Mouse (Mus musculus) brain, embryonic 18.5 days (tissue): ENCODE data around the gene Cox15.

ENCODE experiments used
- DNase-seq: peaks from one replicate; pipeline ENCODE4 v3.0.0-alpha.2; 2012; ENCODE audit warnings: low read depth, low spot score

Cox15 gene

DNA sequence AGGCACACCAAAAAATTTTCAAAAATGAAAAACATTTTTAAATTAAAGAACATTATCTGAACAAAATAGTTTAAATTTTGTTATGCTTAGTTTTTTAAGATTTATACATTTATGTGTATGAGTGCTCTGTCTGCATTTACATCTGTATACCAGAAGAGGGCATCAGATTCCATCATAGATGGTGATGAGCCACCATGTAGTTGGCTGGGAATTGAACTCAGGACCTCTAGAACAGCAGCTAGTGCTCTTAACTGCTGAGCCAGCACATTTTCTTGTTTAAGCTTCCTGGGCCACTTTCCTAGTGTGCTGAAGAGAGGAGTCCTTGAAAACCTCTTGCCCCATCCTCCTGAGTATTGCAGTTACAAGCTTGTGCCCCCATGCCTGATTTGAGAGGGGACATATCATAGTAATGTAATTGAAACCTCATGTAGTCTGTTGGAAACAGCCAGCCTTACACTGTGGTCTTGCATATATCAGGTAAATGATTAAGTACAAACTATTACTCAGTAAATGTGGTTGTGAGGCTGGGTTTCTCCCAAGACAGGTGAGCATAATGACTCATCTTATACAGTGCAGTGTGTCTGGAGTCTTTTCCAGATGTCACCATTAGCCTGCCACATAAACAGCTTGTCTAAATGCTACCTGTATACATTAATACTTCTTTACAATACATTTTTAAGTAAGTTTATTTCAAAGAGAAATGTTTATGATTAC is 8.9 kb upstream of the Cox15 start:
- no peak for DNase-seq

- no peak for DNase-seq
Observed at GRCm38 (mm10) chr19:43760504-43760903, 7.7 kb upstream of the Cox15 start.

DNA sequence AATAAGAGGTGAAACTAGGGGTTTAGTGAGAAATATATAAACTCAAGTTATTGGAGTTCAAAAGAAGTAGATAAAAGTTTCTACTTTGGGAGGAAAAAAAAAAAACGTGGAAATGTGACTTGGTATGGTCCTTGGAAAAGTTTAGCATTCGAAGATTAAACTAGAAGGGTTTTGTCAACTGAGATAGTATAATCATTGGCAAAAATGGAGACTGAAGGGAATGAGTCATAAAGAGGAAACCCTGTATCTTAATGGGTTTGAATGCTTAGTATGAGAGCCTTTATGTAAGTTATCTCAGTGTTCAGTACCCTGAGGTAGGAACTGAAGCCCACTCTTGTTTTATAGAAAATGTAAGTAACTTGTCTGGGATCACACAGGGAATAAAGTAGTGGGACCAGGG is 2.1 kb upstream of the Cox15 start:
- DNase-seq: no peak

- DNase-seq: no peak
Observed at GRCm38 (mm10) chr19:43754237-43754636, 1.4 kb upstream of the Cox15 start.

DNA sequence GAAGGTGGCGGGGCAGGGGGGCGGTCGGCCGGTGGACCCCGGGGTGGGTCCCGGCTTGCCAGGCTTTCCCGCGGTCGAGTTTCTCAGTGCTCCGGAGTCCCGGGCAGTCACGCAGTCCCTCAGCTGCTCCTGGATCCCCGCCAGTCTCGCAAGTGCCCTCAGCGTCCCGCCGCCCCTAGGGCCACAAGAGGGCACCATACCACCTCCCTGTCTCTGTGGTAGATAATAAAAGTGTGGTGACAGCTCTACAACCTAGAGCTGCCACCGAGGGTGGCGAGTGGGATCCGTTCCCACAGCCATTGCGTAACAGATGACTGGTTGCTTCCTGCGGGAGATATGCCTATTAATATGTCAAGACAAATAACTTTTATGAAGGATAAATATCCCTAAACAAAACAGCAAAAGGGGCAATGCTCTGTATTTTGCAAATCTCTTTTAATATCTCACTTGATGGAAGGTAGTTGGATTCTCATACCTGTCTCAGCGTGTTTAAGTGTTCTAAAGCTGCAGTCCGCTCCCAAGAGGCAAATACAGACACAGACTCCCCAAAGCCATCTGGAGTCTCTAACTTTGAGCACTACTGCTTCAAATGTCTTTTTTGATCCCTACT is 531 bp upstream of the Cox15 start:
- DNase-seq: no peak

DNA sequence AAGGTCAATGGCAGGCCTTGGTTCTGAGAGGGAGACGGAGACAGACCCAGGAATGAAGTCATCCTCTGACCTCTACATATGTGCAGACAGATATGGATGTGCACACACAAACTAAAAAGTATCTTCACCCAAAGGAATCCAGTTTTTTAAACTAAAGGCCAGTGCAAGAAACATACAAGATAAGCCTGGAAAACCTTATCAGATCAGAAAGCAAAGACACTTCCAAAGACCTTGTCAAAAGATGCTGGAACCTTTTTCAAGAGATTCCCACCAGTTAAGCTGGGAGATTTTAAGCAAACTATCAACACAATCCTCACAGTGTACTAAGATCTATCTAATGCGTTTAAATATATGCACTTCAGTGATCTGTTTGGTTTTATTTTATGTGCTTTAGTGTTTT is 2.8 kb downstream of the Cox15 start:
- DNase-seq: no peak

DNA sequence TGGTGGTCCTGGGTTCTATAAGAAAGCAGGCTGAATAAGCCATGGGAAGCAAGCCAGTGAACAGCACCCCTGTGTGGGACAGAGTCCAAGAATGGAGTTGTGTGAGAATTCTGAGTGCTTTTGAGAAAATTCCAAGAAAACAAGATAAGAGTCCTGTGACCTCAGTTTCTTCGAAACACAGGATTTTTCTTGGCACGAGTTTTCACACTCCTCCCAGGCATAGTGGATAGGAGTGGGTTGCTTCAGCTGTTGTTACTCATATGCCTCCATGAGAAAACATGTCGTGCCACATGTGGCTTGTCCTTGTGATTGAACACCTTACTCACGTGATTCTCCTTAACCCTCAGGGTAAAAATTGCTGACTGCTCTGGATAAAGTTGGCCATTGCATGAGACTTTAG is 4.9 kb downstream of the Cox15 start:
- DNase-seq: no peak

GRCm38 (mm10) chr19:43745740-43746139 is 7.1 kb downstream of the Cox15 start:
- no peak for DNase-seq

- DNase-seq: no peak
Observed at GRCm38 (mm10) chr19:43743401-43743800, 9.4 kb downstream of the Cox15 start.

DNA sequence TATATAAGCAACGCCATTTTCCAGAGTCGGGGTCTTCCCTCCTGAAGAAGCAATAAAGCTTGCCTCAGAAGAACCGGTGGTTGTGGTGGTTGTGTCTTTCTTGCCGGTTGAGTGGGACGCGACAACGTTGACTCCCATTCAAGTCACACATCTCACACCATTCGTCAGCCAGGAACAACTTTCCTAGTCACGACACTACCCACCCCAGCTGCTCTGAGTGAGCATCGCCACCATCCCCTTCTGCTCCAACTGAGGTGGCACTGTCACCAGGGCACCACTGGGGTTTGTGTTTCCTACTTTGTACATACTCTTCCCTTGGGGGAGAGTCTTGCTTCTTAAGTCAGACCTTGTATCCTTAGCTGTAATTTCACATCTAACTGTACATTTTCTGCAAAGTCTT is 14.4 kb downstream of the Cox15 start:
- DNase-seq: no peak

- no peak for DNase-seq
Observed at GRCm38 (mm10) chr19:43731157-43731556, 21.6 kb downstream of the Cox15 start.

GRCm38 (mm10) chr19:43730037-43730428 is 22.8 kb downstream of the Cox15 start:
- DNase-seq: no peak

DNA sequence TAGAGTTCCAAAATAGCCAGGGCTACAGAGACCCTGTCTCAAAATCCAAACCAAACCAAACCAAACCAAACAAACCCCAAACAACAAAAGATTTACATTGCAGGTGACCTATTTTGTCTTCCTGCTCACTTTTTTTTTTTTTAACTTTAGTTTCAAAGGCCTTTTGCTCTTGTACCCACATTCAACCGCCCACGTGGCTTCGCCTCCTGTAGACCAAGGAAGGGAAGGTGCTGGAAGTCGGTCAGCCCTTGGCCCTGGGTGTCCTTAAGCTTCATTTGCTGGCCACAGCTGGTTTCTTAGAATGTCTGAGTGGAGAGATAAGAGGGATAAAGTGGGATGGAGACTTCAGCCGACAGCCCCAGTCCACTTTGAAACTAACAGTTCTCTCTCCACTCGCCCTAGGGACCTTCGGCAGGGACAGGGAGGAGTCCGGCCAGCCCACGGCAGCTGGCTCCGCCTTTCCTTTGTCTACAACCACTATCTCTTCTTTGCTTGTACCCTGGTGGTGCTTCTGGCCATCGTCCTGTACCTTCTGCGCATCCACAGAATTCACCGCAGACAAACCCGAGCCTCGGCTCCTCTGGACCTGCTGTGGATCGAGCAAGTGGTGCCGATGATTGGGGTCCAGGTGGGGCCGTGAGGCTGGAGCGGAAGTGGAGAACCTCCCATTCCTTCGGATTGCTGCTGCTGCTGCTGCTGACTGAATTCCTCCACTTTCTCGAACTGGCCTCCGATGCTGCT is 23.3 kb downstream of the Cox15 start:
- no peak for DNase-seq

DNA sequence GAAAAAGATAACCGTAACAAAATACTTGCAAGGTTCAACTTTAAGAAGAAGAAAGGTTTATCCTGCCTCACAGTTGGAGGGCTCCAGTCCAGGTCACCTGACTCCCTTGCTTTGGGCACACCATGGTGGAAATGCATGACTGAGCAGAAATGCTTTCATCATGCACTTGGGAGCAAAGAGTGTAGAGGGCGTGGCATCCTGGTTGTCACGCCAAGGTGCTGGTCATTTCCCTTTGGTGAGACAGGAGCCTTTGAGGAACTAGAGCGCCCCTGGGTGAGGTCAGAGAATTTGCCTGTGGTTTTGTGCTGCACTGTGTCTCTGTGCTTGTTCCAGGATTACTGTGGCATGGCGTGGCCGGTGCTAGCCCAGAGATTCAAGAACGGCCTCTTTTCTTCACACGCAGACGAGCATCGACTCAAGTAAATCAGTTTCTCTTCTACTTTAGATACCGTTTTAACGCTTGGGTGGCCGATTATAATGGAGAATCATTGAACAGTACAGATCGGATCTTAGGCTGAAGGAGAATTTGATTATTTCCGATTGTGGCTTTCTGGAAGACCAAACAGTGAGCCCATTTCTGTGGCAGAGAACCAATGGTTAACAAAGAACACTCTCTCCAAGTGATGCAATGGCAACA is 26.2 kb downstream of the Cox15 start:
- DNase-seq: no peak

DNA sequence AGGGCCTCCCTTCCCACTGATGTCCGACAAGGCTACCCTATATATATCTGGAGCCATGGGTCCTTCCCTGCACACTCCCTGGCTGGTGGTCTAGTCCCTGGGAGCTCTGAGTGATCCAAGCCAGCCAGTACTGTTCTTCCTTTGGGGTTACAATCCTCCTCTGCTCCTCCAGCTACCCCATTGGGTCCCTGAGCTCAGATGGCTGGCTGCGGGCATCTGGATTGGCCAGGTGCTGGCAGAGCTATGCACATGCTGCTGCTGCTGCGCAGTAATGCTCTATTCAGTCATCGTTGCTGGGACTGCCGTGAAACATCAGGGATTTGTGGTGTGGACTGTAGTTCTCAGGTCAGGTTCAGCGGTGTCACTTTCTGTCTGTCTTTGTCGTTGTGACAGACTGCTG is 28.0 kb downstream of the Cox15 start:
- DNase-seq: no peak

GRCm38 (mm10) chr19:43724194-43724593 is 28.6 kb downstream of the Cox15 start:
- no peak for DNase-seq

DNA sequence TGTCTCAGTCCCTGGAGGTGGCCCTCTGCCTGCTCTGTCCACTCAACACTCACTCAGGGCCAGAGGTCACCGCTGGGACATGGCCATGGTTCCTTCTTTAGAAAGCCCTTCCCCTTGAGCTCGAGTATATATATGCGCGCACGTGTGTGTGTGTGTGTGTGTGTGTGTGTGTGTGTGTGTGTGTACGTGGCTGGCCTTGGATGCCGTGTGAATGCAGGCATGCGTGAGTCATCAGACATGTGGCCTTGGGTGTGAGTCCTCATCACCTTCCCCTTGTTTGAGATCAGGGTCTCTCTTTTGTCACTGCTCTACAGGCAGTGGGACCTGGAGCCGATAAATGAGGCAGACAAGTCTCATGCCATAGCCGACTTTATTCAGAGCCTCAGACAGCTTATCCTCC is 29.3 kb downstream of the Cox15 start:
- no peak for DNase-seq

- DNase-seq: no peak
Observed at GRCm38 (mm10) chr19:43722891-43723290, 29.9 kb downstream of the Cox15 start.

DNA sequence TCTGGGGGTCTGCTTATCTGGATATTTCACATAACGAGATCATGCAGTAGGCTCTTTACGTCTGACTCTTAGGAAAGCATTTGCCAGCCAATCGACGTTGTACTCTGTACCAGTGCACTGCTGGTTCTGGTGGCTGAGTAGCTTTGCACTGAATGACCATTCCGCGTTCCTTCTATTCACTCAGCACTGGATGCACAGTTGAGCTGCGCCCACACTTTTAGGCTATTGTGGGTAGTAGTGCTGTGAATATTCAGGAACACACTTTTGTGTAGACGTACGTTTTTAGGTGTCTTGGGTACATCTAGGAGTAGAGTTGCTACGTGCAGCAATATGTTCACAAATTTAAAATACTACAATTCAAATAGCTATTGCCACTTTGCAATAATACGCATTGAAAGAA is 32.7 kb downstream of the Cox15 start:
- no peak for DNase-seq

DNA sequence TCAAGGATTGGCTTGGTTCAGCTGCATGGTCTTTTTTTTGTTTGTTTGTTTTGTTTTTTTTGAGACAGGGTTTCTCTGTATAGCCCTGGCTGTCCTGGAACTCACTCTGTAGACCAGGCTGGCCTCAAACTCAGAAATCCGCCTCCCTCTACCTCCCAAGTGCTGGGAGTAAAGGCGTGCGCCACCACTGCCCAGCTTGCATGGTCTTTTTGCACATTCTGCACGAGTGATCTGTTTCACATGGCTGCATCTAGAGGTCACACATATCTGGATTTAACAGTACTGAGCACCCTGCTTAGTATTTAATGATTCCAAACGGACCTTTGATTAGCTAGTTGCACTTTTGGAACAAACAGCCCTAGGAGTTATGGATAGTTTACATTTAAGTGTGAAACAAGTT is 40.8 kb downstream of the Cox15 start:
- DNase-seq: no peak

DNA sequence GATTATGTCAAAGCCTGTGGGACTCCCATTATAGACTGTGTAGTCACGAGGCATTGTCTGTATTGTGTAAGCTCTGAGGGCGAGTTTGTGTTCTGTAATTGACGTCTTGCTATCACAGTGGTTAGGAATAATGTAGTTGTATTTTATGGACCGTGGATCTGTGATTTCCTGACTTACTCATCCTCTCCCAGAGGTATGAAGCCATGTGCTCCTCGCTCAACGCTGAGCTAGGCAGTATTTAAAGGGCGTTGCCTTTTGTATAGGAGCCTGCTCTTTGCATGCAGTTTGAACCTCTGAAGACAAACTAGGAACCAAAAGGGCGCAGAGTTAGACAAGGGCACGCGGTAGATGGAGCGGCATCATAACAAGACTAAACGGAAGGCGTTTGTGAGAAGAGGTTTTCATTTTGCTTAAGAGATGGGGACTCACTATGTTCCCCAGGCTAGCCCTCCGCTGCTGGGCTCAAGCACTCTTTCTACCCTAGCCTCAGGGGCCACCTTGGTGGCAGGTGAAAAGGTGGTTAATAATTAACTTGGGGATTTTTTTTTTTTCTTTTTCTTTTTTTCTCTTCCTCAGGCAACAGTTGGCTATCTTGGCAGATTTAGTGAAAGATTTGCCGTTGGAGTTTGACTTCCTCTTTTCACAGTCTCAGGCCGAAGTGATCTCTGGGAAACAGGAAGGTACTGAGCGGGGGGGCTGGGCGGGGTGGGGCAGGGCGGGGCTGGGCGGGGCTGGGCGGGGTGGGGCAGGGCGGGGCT is 41.5 kb downstream of the Cox15 start:
- DNase-seq: no peak

DNA sequence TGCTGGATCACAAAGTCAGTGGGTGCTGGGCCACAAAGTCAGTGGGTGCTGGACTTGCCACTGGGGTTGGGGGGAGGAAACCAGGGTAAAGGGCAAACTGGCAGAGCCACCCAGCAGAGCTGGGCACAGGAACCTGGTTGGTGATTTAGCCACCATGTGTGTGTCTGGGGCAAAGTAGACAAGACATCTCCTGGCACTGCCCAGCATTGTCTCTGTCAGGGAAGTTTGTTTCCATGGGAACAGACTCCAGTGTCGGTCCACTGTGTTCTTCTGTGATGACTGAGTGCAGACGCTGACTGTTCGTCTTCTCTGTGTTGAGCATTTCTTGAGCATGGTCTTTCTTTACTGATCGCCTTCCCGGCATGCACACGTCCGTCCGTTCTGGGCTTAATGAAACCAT is 43.5 kb downstream of the Cox15 start:
- DNase-seq: no peak
